Mouse (Mus musculus): Measurements from ENCODE around the gene Strn4. TPM values are rescaled to one million over a fixed set of nuclear protein-coding genes. Genes with fewer than 3 reads are reported as not detected.

Gene Strn4
- polyA plus RNA-seq, 1 experiment from 2014 or later, result 122 TPM

GRCm38 (mm10) chr7:16784498-16784976 lies 31.2 kb upstream of the Strn4 start:
- Histone ChIP-seq H3K9me3 (no peaks in the 10 kb centered on the region), H3K4me2 (peak overlapping the region; percentile 100), H3K27ac (no peak overlapping the region), H3K9ac (no peak overlapping the region), H3K4me1 (peaks cover 29% of the 10 kb centered on the region), H3K36me3 (peaks cover 14% of the 10 kb centered on the region), H3K27me3 (no peaks in the 10 kb centered on the region), H3K4me3 (0 out of 2 replicates have a peak overlapping the region, but pooled peaks have one; percentile 66)
- no peak for ATAC-seq (ENCODE audit: insufficient number of reproducible peaks, insufficient read depth, low FRiP score, low TSS enrichment, low read depth)
- 74% methylated on average over 10 of the region's 10 CpGs for WGBS

DNA sequence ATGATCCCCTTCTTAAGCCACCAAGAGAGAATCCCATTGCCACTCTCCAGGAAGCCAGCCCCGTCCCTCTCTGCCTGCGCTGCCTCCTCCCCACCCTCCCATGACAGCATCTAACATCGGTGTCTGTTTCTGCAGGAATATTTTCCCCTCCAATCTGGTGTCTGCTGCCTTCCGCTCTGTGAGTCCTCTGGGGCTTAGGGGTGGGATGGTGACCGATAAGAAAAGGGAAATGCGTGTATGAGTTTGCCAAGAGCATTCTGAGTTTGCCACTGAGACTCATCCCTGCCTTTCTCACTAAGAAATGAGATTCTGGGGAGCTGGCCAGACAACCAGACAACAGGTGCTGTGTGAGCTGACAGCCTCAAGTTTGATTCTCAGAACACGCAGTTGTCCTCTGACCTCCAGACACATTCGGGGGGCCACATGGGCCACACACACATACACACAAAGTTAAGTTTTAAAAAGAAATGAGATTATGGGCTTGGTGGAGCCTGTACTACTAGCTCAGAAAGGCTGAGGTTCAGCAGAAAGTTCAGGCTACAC lies 30.1 kb upstream of the Strn4 start:
- ATAC-seq (ENCODE audit: insufficient number of reproducible peaks, insufficient read depth, low FRiP score, low TSS enrichment, low read depth), result no peak

DNA sequence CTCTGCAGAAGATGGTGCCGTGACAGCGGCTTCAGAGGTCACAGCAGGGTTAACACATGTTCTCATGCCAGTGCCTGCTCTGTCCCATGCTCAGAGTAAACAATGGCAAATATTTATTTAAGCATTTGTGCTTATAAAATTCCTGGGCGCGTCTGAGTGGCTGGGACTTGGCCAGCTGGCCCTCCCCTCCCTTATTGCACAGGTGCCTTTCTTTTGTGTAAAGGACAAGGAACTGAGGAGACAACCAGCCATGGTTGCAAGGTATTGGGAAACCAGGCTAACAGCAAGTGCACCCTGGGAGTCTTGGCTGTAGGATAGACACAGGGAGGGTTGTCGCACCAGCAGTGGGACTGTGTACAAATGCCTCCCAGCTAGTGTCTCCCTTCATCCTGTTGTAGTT lies 23.4 kb upstream of the Strn4 start:
- WGBS, result 68% methylated on average over 5 of the region's 5 CpGs
- Histone ChIP-seq H3K36me3 (peaks cover 36% of the 10 kb centered on the region), H3K9me3 (no peaks in the 10 kb centered on the region), H3K9ac (no peak overlapping the region), H3K27me3 (no peaks in the 10 kb centered on the region), H3K27ac (no peak overlapping the region), H3K4me2 (no peak overlapping the region), H3K4me3 (no peak overlapping the region), H3K4me1 (no peaks in the 10 kb centered on the region)
- no peak for ATAC-seq (ENCODE audit: insufficient number of reproducible peaks, insufficient read depth, low FRiP score, low TSS enrichment, low read depth)

More for the DNA sequence above, 30.1 kb upstream of the Strn4 start:
- Histone ChIP-seq H3K4me2 (no peak overlapping the region), H3K27ac (no peak overlapping the region), H3K4me1 (peaks cover 29% of the 10 kb centered on the region), H3K9me3 (no peaks in the 10 kb centered on the region), H3K9ac (no peak overlapping the region), H3K36me3 (peaks cover 23% of the 10 kb centered on the region), H3K27me3 (no peaks in the 10 kb centered on the region), H3K4me3 (no peak overlapping the region)
- WGBS, result 86% methylated on average over 8 of the region's 8 CpGs

GRCm38 (mm10) chr7:16793010-16793725 lies 22.5 kb upstream of the Strn4 start:
- WGBS, result 88% methylated on average over 19 of the region's 19 CpGs
- Histone ChIP-seq H3K4me3 (no peak overlapping the region), H3K27ac (no peak overlapping the region), H3K4me2 (no peak overlapping the region), H3K9me3 (no peaks in the 10 kb centered on the region), H3K9ac (no peak overlapping the region), H3K36me3 (peaks cover 42% of the 10 kb centered on the region), H3K4me1 (no peaks in the 10 kb centered on the region), H3K27me3 (no peaks in the 10 kb centered on the region)
- no peak for ATAC-seq (ENCODE audit: insufficient number of reproducible peaks, insufficient read depth, low FRiP score, low TSS enrichment, low read depth)

GRCm38 (mm10) chr7:16794886-16795285 lies 20.8 kb upstream of the Strn4 start:
- Histone ChIP-seq H3K9ac (no peak overlapping the region), H3K9me3 (no peaks in the 10 kb centered on the region), H3K4me3 (no peak overlapping the region), H3K4me2 (no peak overlapping the region), H3K27ac (no peak overlapping the region), H3K36me3 (peaks cover 46% of the 10 kb centered on the region), H3K4me1 (no peaks in the 10 kb centered on the region), H3K27me3 (no peaks in the 10 kb centered on the region)
- 81% methylated on average over 5 of the region's 5 CpGs for WGBS
- ATAC-seq (ENCODE audit: insufficient number of reproducible peaks, insufficient read depth, low FRiP score, low TSS enrichment, low read depth), result no peak

GRCm38 (mm10) chr7:16804409-16805028 lies 11.2 kb upstream of the Strn4 start:
- Histone ChIP-seq H3K9me3 (0 out of 2 replicates have a peak, but pooled peaks cover 3% of the 10 kb centered on the region), H3K9ac (no peak overlapping the region), H3K4me1 (0 out of 2 replicates have a peak, but pooled peaks cover under 1% of the 10 kb centered on the region), H3K36me3 (peaks cover 32% of the 10 kb centered on the region), H3K4me2 (no peak overlapping the region), H3K27ac (no peak overlapping the region), H3K27me3 (no peaks in the 10 kb centered on the region), H3K4me3 (no peak overlapping the region)
- 33% methylated on average over 8 of the region's 8 CpGs for whole genome bisulfite sequencing
- no peak for ATAC-seq (ENCODE audit: insufficient number of reproducible peaks, insufficient read depth, low FRiP score, low TSS enrichment, low read depth)

DNA sequence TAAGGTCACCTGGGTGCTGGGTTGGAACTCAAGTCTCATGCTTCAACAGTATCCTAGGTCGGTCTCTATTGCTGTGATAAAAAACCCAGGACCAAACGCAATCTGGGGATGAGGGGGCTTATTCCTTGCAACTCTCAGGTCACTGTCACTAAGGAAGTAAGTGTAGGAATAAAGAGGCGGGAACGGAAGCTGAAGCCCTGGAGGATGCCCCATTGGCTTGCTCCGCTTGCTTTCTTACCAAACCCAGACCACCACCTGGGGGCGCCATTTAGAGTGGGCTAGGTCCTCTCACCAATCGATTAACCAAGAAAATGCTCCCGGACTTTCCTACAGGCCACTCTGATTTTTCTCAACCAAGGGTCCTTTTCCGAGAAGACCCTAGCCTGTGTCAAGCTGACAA lies 7.8 kb upstream of the Strn4 start:
- no peak overlapping the region for H3K27ac ChIP-seq
- H3K36me3 ChIP-seq, result peaks cover 33% of the 10 kb centered on the region
- H3K9ac ChIP-seq, result no peak overlapping the region
- no peak for ATAC-seq (ENCODE audit: insufficient number of reproducible peaks, insufficient read depth, low FRiP score, low TSS enrichment, low read depth)
- H3K4me1 ChIP-seq, result peaks cover 20% of the 10 kb centered on the region
- no peak overlapping the region for H3K4me3 ChIP-seq
- H3K4me2 ChIP-seq, result no peak overlapping the region
- 0 out of 2 replicates have a peak, but pooled peaks cover 3% of the 10 kb centered on the region for H3K9me3 ChIP-seq
- H3K27me3 ChIP-seq, result peaks cover 29% of the 10 kb centered on the region
- WGBS, result 90% methylated on average over 9 of the region's 9 CpGs

- H3K9me3 ChIP-seq, result 0 out of 2 replicates have a peak, but pooled peaks cover 3% of the 10 kb centered on the region
- H3K4me2 ChIP-seq, result no peak overlapping the region
- no peak overlapping the region for H3K4me3 ChIP-seq
- peaks cover 40% of the 10 kb centered on the region for H3K36me3 ChIP-seq
- no peak overlapping the region for H3K27ac ChIP-seq
- no peak for ATAC-seq (ENCODE audit: insufficient number of reproducible peaks, insufficient read depth, low FRiP score, low TSS enrichment, low read depth)
- H3K27me3 ChIP-seq, result peaks cover 29% of the 10 kb centered on the region
- no peak overlapping the region for H3K9ac ChIP-seq
- 81% methylated on average over 9 of the region's 9 CpGs for WGBS
- peaks cover 20% of the 10 kb centered on the region for H3K4me1 ChIP-seq
Observed at GRCm38 (mm10) chr7:16808647-16809046, 7.0 kb upstream of the Strn4 start.

- Histone ChIP-seq H3K9ac (no peak overlapping the region), H3K36me3 (peaks cover 45% of the 10 kb centered on the region), H3K27ac (no peak overlapping the region), H3K4me1 (peaks cover 21% of the 10 kb centered on the region), H3K27me3 (peaks cover 29% of the 10 kb centered on the region), H3K9me3 (0 out of 2 replicates have a peak, but pooled peaks cover 3% of the 10 kb centered on the region), H3K4me3 (no peak overlapping the region), H3K4me2 (no peak overlapping the region)
- 28% methylated on average over 10 of the region's 10 CpGs for WGBS
- ATAC-seq (ENCODE audit: insufficient number of reproducible peaks, insufficient read depth, low FRiP score, low TSS enrichment, low read depth), result no peak
Observed at GRCm38 (mm10) chr7:16809739-16810138, 6.0 kb upstream of the Strn4 start.

DNA sequence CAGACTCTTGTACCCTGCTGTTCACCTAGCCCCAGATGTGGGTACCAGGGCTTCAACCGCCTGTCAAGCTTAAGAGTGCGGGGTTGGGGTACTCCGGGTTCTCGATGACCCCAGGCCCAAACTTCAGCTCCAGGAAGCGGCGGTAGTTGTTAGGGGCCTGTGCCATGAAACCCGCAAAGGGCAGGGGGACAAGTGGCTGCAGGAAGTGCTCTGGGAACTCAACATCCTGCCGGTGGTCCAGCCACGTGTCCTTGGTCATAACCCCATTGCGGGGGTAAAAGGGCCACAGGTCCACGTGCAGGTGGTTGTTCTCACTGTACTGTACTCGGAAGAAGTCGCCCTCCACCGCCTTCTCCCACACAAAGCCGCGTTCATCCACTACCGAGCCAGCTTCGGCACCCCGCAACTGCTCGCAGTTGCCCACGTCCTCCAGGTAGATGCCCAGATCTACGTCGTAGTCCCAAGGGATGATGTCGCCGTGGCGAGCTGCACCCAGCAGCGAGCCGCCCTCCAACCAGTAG lies 5.2 kb upstream of the Strn4 start:
- no peak for ATAC-seq (ENCODE audit: insufficient number of reproducible peaks, insufficient read depth, low FRiP score, low TSS enrichment, low read depth)
- H3K27me3 ChIP-seq, result peaks cover 29% of the 10 kb centered on the region
- H3K27ac ChIP-seq, result no peak overlapping the region
- H3K4me2 ChIP-seq, result peak overlapping the region; percentile 99
- H3K9ac ChIP-seq, result peak overlapping the region; percentile 73; the same call in 1 of the 2 replicates
- H3K4me1 ChIP-seq, result peaks cover 28% of the 10 kb centered on the region
- H3K36me3 ChIP-seq, result peaks cover 45% of the 10 kb centered on the region
- peak overlapping the region; percentile 55 for H3K4me3 ChIP-seq
- 0 out of 2 replicates have a peak, but pooled peaks cover 3% of the 10 kb centered on the region for H3K9me3 ChIP-seq
- 44% methylated on average over 28 of the region's 28 CpGs for WGBS

- Histone ChIP-seq H3K27ac (no peak overlapping the region), H3K27me3 (peaks cover 29% of the 10 kb centered on the region), H3K36me3 (peaks cover 45% of the 10 kb centered on the region), H3K4me3 (peak overlapping the region; percentile 55), H3K4me2 (peak overlapping the region; percentile 99), H3K9ac (peak overlapping the region; percentile 73), H3K9me3 (0 out of 2 replicates have a peak, but pooled peaks cover 3% of the 10 kb centered on the region), H3K4me1 (peaks cover 32% of the 10 kb centered on the region)
- WGBS, result 3% methylated on average over 79 of the region's 90 CpGs
- ATAC-seq (ENCODE audit: insufficient number of reproducible peaks, insufficient read depth, low FRiP score, low TSS enrichment, low read depth), result peak; percentile 23; the same call in 1 of the 2 replicates
Observed at GRCm38 (mm10) chr7:16810920-16811648, 4.6 kb upstream of the Strn4 start.

Data from embryonic facial prominence, embryonic 13.5 days (tissue).